Mouse (Mus musculus) stomach, adult 2 months (tissue): ENCODE data around the gene Reep3. TPM values are rescaled to one million over a fixed set of nuclear protein-coding genes. Genes with fewer than 3 reads are reported as not detected.

Source experiments
- polyA plus RNA-seq: library from polyadenylated mRNA; depleted of rRNA; stranded (reverse); fragments of >200 nt; gene quantifications from 2 replicates; pipeline ENCODE4 v1.2.3, GENCODE M21; 2012; rRNA removed

The Reep3 gene
- polyA plus RNA-seq = 3.0 and 4.8 TPM in 2 replicates

GRCm38 (mm10) chr10:67096621-67097436 is at the start of gene Reep3:
Reep3 (minus strand) TSS chr10:67096945.

DNA sequence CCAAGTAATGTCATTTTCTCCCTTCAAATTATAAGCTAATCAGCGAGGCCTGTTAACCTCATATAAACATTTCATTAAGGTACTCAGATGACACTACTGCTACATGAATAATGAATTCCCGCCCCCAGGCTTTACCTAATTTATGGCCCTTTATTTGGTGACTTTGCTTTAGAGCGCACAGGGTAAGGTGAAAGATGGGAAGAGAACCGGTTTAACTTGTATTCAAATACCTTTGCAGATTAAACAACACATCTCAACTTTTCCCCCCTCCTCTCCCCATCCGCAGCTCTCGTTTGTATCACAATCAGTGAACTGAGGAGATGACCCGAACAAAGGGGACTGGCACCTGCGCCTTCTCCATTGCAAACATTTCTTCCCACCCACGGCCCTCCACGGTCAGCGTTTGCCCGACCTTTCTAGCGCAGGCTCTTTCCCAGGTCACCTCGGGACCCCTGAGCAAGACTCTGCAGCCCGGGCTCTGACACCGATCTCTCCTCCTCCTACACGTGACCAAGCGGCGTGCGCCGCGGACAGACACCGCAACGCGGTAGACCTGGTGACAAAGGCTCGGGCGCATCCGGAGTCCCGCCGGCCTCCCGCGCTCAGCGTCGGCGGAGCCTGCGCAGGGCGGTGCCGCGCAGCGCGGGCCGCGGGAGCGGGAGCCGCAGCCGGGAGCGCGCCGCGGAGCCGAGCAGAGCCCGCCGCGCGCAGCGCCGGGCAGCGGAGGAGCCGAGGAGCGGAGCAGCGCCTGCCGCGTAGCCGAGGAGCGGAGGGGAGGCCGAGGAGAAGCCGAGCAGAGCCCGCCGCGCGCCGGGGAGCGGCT is 736 bp downstream of the Reep3 start, which contains the start of gene Jmjd1c:
Gene Jmjd1c, plus strand, starts transcription at position 328 of the 823 bp plus-strand sequence.

Other genes starting within 250 kb of the Reep3 start
- gene Jmjd1c, start 820 bp downstream of the Reep3 start, polyA plus RNA-seq = 4.4 and 6.0 TPM in 2 replicates
- gene Nrbf2, start 188.4 kb upstream of the Reep3 start, polyA plus RNA-seq = 6.1 and 8.6 TPM in 2 replicates